Mouse (Mus musculus) ovary, adult 18-20 months (tissue): ENCODE results near the gene Tsen54.

Experiments
- DNase-seq: peaks from one replicate; pipeline ENCODE4 v3.0.0; 2022; ENCODE audit warnings: low spot score, mixed read lengths

Gene Tsen54

DNA sequence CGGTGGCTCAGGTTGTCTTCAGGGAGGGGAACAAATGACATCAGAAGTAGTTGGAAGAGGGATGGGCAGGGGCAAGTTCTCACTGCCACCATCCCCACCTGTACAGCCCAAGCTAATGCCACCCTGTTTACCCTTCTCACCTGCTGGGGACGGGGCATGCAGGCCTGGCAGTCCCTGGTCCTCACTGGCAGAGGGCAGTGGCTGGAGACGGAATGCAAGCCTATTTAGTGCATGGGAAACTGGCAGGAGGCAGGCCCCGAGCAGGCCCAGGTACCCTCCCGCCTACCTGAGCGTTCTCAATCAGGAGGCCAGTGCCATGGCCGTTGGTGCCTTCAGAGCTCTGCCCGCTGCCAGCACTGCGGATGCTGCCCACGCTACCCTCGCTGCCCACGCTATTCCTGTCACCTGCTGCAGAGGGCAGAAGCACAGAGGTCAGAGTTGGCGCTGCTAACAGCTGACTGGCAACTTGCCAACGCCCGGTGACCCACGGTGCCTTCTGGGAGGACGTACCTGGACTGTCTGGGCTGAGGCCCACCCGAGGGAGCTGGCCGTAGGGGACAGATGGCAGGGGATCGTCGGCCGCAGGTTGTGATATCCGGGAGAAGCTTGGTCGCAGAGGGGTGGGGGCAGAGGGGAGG, 11.3 kb upstream of the Tsen54 start:
- DNase-seq, result no peak

- DNase-seq, result no peak
These were observed 9.5 kb upstream of the Tsen54 start for GRCm38 (mm10) chr11:115805005-115805404.

GRCm38 (mm10) chr11:115806154-115806553, 8.4 kb upstream of the Tsen54 start:
- no peak for DNase-seq

DNA sequence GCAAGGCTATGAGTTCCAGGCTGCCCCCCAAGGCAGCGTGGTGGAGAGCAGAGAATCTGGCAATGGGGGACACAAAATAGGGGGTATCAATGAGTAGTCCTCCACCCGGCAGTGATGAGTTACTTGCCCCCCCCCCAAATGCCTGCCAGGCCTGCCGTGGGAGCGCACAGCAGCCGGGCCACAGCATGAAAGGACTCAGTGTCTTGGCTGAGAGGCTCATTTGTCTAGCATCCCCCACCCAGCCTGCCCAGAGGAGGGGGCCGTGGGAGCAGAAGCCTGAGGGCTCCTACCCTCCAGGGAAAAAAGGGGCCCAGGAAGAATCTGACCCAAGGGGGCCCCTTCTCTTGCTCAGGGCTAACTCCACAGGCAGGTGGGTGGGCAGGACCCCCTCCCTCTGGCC, 7.2 kb upstream of the Tsen54 start:
- DNase-seq, result no peak

DNA sequence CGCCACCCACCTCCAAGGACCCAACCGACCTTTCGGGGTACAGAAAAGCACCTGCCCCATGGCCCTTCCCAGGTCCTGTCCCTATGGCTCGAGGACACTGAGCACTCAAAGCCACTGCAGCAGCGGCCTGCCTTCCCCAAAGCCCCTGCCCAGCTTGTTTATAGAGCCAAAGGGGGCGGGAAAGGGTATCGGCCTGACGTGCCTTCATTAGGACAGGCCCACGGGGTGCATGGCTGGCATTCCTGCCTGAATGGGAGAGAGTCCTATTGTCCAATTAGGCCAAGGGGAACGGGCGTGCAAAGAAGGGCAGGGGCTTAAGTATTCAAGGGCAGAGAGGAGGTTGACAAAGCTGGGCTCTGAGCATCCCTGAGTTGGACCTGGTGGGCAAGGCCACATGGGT, 6.6 kb upstream of the Tsen54 start:
- DNase-seq, result no peak

DNA sequence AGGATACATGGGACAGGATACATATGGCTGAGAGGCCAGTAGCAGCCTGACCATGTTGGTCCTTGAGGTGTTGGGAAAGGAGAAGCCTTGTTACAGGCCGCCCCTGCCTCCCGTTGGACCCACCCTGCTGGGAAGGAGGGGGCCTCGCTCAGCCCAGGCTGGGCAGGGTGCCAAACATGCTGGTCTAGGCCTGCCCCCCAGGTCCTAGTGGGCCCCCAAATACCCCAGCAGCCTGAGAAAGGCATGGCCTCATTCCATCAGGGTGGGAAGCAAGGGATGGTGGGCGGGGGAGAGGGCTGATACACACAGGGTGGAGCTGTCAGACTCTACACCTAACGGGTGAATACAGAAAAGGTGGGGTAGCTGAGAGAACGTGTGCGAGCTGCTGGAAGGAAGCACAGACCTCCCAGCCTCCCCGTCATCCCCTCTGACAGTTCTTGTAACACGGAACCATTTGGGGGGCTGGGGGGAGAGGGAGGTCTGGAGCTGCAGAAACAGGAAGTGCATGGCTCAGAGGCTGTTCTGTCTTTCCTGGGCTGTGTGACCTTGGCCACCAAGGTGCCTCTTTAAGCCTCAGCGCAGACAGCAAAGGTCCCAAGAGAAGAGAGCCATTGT, 5.7 kb upstream of the Tsen54 start:
- DNase-seq, result no peak

DNA sequence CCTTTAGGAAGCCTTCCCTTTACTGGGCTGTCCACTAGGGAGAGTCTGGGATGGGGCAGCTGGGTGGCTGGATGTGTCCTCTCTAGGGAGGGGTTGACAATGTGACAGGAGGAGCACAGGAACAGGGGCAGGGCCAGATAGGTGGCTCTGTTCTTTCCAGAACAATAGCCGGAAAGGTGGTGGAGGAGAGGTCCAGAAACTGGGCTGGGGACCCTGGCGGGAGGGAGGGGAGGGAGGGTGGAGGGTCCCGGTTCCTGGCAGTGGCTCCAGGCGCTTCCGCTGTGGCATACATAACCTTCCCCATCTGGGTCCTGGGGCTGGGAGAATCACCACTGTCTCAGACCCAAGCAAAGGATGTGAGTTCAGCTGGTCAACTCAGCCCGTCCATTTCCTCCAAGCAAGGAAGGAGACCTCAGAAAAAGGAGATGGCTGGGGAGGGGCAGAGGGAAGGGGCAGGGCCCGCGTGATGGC, 5.2 kb upstream of the Tsen54 start:
- DNase-seq, result no peak

- peak; percentile 72 for DNase-seq
These were observed 4.1 kb upstream of the Tsen54 start for GRCm38 (mm10) chr11:115810377-115810776.

DNA sequence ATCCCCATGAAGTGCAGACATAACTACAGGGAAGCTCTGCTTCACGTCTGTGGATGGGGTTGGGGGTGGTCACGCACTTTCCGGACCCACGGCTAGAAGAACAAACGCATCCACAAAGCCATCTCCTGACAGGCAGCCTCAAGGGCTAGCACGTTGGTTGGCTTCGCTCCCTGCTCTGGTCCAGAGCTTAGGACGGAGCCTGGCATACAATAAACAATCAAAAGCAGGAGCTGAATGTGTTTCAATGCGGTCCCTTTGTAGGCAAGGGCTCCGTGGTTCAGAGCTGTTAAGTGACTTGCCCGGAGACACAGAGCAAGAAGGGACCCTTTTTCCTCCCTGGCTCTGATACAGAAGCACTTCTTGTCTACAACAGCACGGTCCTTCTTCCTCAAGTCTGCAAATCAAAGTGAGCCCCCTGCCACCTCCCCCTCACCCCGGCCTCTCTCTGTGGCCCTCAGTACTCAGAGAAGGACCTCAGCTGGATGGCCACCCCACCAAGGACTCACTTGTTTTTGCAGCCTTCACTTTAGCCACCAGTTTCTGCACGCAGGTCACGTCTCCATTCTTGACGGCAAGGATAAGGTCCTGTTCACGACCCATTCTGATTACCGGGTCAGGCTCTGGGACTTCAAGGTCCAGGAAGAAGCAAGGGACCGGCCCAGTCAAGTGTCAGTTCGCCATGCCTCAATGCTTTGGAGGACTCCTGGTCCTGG, 3.0 kb upstream of the Tsen54 start:
- DNase-seq, result no peak

DNA sequence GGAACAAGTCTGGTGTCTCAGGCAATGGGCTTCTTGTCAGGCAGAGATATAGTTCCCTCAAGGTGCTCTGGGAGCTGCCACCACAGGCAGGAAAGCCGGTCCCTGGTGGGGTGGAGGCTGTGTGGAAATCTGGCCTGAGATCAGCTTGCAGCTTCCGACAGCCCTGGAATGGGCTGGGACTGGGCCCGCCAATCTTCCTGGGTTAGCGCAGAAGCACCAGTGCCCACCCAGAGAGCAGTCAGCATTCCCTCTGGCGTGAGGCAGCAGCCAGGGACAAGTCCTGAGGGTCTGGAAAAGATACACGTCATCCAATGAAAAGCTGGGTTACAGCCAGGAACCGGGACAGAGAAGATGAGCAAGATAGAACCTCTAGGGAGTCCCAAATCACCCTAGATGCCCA, 2.4 kb upstream of the Tsen54 start:
- no peak for DNase-seq

- DNase-seq, result no peak
These were observed 1.7 kb upstream of the Tsen54 start for GRCm38 (mm10) chr11:115812533-115813420.

GRCm38 (mm10) chr11:115813507-115814296, 822 bp upstream of the Tsen54 start, which contains the start of gene Caskin2:
Caskin2 (minus strand) TSS chr11:115813639.
- peak; percentile 96 for DNase-seq

- DNase-seq, result no peak
These were observed 2.8 kb downstream of the Tsen54 start for GRCm38 (mm10) chr11:115817331-115817730.

GRCm38 (mm10) chr11:115819915-115820623, 5.5 kb downstream of the Tsen54 start:
- no peak for DNase-seq

DNA sequence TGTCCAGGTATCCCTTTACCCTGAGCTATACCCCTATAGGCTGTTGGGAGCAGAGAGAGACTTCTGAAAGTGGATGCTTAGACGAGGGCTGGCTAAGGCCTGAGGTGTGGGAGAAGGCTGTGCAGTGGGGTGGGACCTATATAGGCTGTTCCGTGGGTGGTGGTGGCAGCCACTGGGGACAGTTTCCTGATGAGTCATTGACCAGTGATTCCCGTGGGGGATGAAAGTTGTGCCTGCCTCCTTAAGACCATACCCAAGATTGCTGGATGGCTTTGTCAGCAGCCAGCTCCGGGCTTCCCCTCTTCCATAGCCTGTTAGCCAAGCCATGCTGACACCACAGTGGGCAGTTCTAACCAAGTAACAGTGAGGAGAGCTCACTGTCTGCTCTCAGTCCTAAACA, 6.5 kb downstream of the Tsen54 start:
- DNase-seq, result no peak

DNA sequence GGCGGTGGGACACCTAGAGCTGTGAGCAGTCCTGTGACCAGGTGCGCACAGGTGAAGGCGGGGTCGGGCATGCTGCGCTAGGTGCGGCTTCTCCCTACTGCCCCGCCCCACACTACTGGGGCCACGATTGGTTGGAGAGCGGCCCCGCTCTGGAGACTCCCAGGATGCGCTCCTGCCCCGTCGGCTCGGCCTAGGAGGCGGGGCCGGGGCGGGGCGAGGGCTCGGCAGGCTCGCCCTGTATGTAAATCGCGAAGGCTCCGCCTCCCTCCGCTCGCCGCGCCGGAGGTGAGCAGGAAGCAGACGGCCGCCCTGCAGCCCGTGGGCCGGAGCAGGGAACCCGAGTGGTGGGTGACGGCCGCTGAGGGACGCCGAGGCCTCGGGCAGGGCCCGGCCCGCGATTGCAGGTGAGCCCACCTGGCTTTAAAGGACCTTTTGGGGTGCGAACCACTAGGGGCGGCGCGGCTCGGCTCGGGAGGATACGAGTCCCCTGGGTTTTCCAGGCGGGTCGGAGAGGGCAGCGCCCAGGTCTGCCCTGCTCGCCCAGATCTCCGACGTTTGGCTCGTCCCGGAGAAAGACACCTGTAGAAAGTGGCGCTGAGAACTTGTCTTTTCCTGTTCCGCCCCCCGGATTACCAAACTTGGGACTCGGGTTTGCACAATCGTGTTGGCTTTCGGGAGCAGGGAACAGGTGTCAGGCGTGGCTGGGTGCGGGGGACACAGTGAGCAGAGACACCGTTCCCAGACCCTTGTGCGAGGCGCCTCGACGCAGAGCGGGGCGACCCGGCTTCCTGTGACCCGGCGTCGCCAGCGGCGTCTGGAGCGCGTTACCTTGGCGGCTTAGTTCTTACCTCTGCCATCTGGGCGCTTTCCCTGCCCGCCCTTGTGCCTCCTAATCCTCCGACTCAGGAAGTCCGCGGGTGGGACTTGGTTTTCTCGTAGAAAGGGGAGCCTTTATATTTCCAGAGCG, 9.5 kb downstream of the Tsen54 start, which contains the start of gene Llgl2:
Gene Llgl2, plus strand, starts transcription at position 276 of the 967 bp plus-strand sequence.
- DNase-seq, result peak; percentile 86

DNA sequence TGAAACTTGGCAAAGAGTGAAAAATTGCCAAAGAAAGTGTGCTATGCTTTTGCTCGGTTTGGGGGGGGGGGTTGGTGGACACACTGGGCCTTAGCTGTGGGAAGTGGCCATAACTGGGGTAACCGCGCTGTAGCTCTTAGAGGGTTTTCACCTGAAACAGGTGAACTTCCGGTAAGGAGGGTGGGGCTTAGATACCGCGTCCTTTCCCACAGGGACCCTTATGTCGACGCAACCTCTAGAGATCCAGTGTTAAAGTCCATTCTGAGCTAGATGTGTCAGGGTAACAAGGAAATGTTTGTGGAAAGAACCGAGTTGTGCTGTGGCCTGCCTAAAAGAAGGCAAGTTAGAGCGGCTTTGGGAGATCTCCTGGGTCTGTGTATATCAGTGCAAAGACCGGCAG, 10.3 kb downstream of the Tsen54 start:
- no peak for DNase-seq

DNA sequence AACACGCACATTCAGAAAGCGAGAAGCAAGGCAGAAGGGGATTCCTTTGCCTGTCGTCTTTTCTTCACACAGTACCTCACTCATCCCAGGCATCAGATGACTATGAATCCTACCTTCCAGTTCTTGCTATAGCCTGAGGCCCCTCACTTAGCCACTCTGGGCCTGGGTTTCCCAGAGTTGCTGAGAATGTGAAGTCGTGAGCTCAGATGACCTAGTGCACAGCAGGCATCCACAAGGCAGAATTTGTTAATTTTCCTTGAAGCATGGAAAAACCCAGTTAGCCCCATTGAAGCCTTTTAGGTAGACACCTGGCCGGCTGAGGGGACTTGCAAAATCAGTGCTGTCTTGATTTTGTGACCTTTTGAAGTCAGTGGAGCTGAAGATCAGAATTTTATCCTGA, 12.0 kb downstream of the Tsen54 start:
- DNase-seq, result no peak

DNA sequence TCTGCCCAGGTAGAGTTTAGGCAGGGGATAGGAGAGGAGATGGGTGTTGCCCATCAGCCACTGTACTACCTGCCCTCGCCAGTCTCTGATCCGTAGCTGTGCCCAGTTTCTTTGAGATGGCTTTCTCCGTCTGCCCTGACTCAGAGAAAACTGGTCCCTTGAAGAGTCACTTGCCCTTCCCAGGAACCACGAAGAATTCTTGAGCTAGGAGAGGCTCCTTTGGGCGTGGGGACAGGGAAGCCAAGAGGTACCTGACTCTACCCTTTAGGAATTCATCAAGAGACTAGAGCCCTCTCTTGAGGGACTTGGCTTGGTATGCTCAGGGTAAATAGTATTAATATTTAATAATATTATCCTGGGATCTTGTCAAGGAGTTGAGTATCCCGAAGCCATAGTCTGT, 13.1 kb downstream of the Tsen54 start:
- no peak for DNase-seq
